Mouse (Mus musculus) embryonic fibroblast, embryonic 13.5 days (primary cell): ENCODE results near the gene Aoc3. TPM values are rescaled to one million over a fixed set of nuclear protein-coding genes. Genes with fewer than 3 reads are reported as not detected.

Experiments used
- H3K27ac ChIP-seq: 2 replicates; pipeline ENCODE4 v1.5.1; 2012; ENCODE audit warnings: low read length, control low read depth, inconsistent platforms; ENCODE audit not compliant: insufficient read depth
- H3K4me1 ChIP-seq: 2 replicates; pipeline ENCODE4 v1.6.1; 2011; ENCODE audit warnings: low read length; ENCODE audit not compliant: control insufficient read depth, insufficient read depth
- H3K4me3 ChIP-seq: 2 replicates; pipeline ENCODE4 v1.5.1; 2011; ENCODE audit warnings: mild to moderate bottlenecking, control low read depth, low read length; ENCODE audit not compliant: insufficient read depth
- CTCF ChIP-seq: IDR thresholded peaks from 2 replicates; pipeline ENCODE4 v1.5.1; 2011; ENCODE audit warnings: mild to moderate bottlenecking, control low read depth, low read length, moderate library complexity, borderline replicate concordance; ENCODE audit not compliant: insufficient read depth
- POLR2A ChIP-seq: IDR thresholded peaks from 2 replicates; pipeline ENCODE4 v1.6.1; 2011; ENCODE audit warnings: low read depth, mild to moderate bottlenecking, control low read depth, low read length, moderate library complexity
- polyA plus RNA-seq: library from polyadenylated mRNA; stranded (reverse); fragments of >200 nt; gene quantifications from 2 replicates; pipeline ENCODE4 v1.2.4, GENCODE M21; 2011; ENCODE audit warnings: low read depth; ENCODE audit not compliant: missing spikeins, insufficient read length

The Aoc3 gene
- polyA plus RNA-seq, 1 experiment, result 4.2 TPM

GRCm38 (mm10) chr11:101349216-101349615, 18.8 kb downstream of the Aoc3 start:
- TF ChIP-seq CTCF (no peak), POLR2A (no peak)
- no peak overlapping the region for H3K4me3 ChIP-seq
- H3K27ac ChIP-seq, result no peak overlapping the region
- no peaks in the 10 kb centered on the region for H3K4me1 ChIP-seq

- no peaks in the 10 kb centered on the region for H3K4me1 ChIP-seq
- H3K27ac ChIP-seq, result no peak overlapping the region
- TF ChIP-seq CTCF, result no peak
- no peak overlapping the region for H3K4me3 ChIP-seq
Measured at GRCm38 (mm10) chr11:101351100-101351720, 20.8 kb downstream of the Aoc3 start.

- Histone ChIP-seq H3K4me3 (no peak overlapping the region), H3K4me1 (no peaks in the 10 kb centered on the region), H3K27ac (no peak overlapping the region)
- no peak for TF ChIP-seq POLR2A
- TF ChIP-seq CTCF, result no peak
Measured at GRCm38 (mm10) chr11:101351721-101352111, 21.3 kb downstream of the Aoc3 start.

- Histone ChIP-seq H3K4me3 (no peak overlapping the region), H3K27ac (no peak overlapping the region), H3K4me1 (no peaks in the 10 kb centered on the region)
- TF ChIP-seq CTCF, result no peak
- no peak for TF ChIP-seq POLR2A
Measured at GRCm38 (mm10) chr11:101353436-101353835, 23.0 kb downstream of the Aoc3 start.

- Histone ChIP-seq H3K4me3 (no peak overlapping the region), H3K4me1 (no peaks in the 10 kb centered on the region), H3K27ac (no peak overlapping the region)
- TF ChIP-seq CTCF (no peak), POLR2A (no peak)
Measured at GRCm38 (mm10) chr11:101354438-101355010, 24.1 kb downstream of the Aoc3 start.

GRCm38 (mm10) chr11:101355916-101356315, 25.5 kb downstream of the Aoc3 start:
- Histone ChIP-seq H3K4me3 (no peak overlapping the region), H3K27ac (no peak overlapping the region), H3K4me1 (no peaks in the 10 kb centered on the region)
- TF ChIP-seq CTCF (no peak), POLR2A (no peak)

GRCm38 (mm10) chr11:101357505-101358182, 27.2 kb downstream of the Aoc3 start:
- H3K27ac ChIP-seq, result no peak overlapping the region
- no peak overlapping the region for H3K4me3 ChIP-seq
- no peak for TF ChIP-seq CTCF
- TF ChIP-seq POLR2A, result no peak
- H3K4me1 ChIP-seq, result no peaks in the 10 kb centered on the region

- TF ChIP-seq POLR2A, result no peak
- no peak for TF ChIP-seq CTCF
- H3K4me3 ChIP-seq, result no peak overlapping the region
- no peaks in the 10 kb centered on the region for H3K4me1 ChIP-seq
- no peak overlapping the region for H3K27ac ChIP-seq
Measured at GRCm38 (mm10) chr11:101359776-101360175, 29.4 kb downstream of the Aoc3 start.

GRCm38 (mm10) chr11:101360651-101361113, 30.3 kb downstream of the Aoc3 start:
- TF ChIP-seq POLR2A (no peak), CTCF (no peak)
- Histone ChIP-seq H3K27ac (no peak overlapping the region), H3K4me1 (no peaks in the 10 kb centered on the region), H3K4me3 (no peak overlapping the region)

- no peak for TF ChIP-seq CTCF
- no peak for TF ChIP-seq POLR2A
- no peak overlapping the region for H3K27ac ChIP-seq
- no peak overlapping the region for H3K4me3 ChIP-seq
- no peaks in the 10 kb centered on the region for H3K4me1 ChIP-seq
Measured at GRCm38 (mm10) chr11:101364531-101364931, 34.1 kb downstream of the Aoc3 start.
